Mouse (Mus musculus) heart, embryonic 14.5 days (tissue): ENCODE results near the gene Cldn19. TPM values are rescaled to one million over a fixed set of nuclear protein-coding genes. Genes with fewer than 3 reads are reported as not detected.

Experiments
- ATAC-seq: fragments of 200-750 bp; cut with Nextera tagmentation; 2 replicates; pipeline ENCODE4 v1.8.0; 2017; ENCODE audit warnings: low read depth, moderate TSS enrichment; ENCODE audit not compliant: insufficient number of reproducible peaks, insufficient read depth, low FRiP score
- H3K27ac ChIP-seq, 2 experiments: fragments of 200-500 bp in 1 of 2; fragments of 300-500 bp in 1 of 2; sonication (generic) in 1 of 2; replicated peaks in 1 of 2; 2 replicates each; pipeline ENCODE4 v1.5.1; 2012 to 2014; ENCODE audit warnings: low read depth in 2 of 2, low read length in 2 of 2, control low read depth in 1 of 2, mild to moderate bottlenecking in 1 of 2, mixed read lengths in 1 of 2; ENCODE audit not compliant: control insufficient read depth in 1 of 2, insufficient read depth in 1 of 2
- H3K27me3 ChIP-seq: fragments of 300-500 bp; sonication (generic); 2 replicates; pipeline ENCODE4 v1.6.1; 2014; ENCODE audit warnings: mild to moderate bottlenecking, low read length, control low read depth; ENCODE audit not compliant: control insufficient read depth, insufficient read depth
- H3K36me3 ChIP-seq: fragments of 300-500 bp; sonication (generic); 2 replicates; pipeline ENCODE4 v1.6.1; 2014; ENCODE audit warnings: mild to moderate bottlenecking, control low read depth, low read length, mixed read lengths; ENCODE audit not compliant: control insufficient read depth, insufficient read depth
- H3K4me1 ChIP-seq, 2 experiments: fragments of 200-500 bp in 1 of 2; fragments of 300-500 bp in 1 of 2; sonication (generic) in 1 of 2; 2 replicates each; pipeline ENCODE4 v1.6.1; 2012 to 2014; ENCODE audit warnings: low read length in 2 of 2, control low read depth in 1 of 2, mixed read lengths in 1 of 2; ENCODE audit not compliant: control insufficient read depth in 2 of 2, insufficient read depth in 2 of 2
- H3K4me2 ChIP-seq: fragments of 300-500 bp; sonication (generic); 2 replicates; pipeline ENCODE4 v1.6.1; 2014; ENCODE audit warnings: mild to moderate bottlenecking, low read length
- H3K4me3 ChIP-seq, 2 experiments: fragments of 200-500 bp in 1 of 2; fragments of 300-500 bp in 1 of 2; sonication (generic) in 1 of 2; 2 replicates each; pipeline ENCODE4 v1.5.1; 2012 to 2014; ENCODE audit warnings: low read length in 2 of 2, mild to moderate bottlenecking in 2 of 2, control low read depth in 1 of 2, low read depth in 1 of 2, moderate library complexity in 1 of 2; ENCODE audit not compliant: control insufficient read depth in 1 of 2, insufficient read depth in 1 of 2
- H3K9ac ChIP-seq: fragments of 300-500 bp; sonication (generic); 2 replicates; pipeline ENCODE4 v1.6.1; 2014; ENCODE audit warnings: mild to moderate bottlenecking, low read length
- H3K9me3 ChIP-seq: fragments of 300-500 bp; sonication (generic); 2 replicates; pipeline ENCODE4 v1.6.1; 2016; ENCODE audit warnings: low read length, control low read depth; ENCODE audit not compliant: control insufficient read depth
- WGBS: fragments of 180-500 bp; shearing (Covaris S2); extraction: QIAGEN DNeasy Blood & Tissue Kit; methylation state at CpG from one replicate; pipeline ENCODE4 v1.1.7; 2014; 5-methylcytosine and 5-hydroxymethylcytosine counted together
- polyA plus RNA-seq: library from polyadenylated mRNA; unstranded; fragments of >200 nt; fragmentation: Nextera tagmentation; extraction: Ambion mirVana; gene quantifications from 2 replicates; pipeline ENCODE4 v1.2.1, GENCODE M21; 2014

Cldn19 gene
- polyA plus RNA-seq, 1 experiment from 2014 or later: not detected

DNA sequence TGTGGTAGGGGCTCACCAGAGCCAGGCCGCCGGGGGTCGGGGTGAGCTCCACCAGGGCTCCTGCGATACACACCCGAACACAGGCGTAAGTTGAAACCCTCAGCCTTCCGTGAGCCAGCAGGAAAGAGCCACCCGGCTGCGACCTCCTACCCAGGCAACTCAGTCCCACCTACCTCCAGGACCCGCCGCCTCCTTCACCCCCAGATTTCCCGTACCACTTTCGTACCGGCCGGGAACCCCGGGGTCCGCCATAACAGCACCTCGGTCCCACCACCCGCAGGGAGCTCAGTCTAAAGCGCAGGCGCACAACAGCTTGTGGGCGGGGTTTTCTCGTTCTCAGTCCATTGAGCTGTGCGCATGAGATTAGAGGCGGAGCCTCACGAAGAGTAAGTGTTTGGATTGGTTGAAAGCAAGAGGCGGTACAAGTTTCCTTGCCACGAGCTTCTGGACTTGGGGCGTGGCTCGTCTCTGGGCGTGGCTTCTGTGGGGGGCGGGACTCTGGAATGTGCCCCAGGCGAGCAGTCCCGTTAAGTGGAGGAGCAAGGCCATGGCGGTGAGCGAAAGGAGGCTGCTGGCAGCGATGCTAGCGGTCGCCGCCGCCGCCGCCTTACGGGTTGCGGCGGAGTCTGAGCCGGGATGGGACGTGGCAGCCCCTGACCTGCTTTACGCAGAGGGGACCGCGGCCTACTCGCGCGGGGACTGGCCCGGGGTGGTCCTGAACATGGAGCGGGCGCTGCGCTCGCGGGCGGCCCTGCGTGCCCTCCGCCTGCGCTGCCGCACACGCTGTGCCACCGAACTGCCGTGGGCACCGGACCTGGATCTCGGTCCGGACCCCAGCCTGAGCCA is 22.6 kb upstream of the Cldn19 start, which contains the start of the genes AU022252 and P3h1:
Gene AU022252, minus strand, starts transcription at position 303 of the 846 bp plus-strand sequence.
Gene P3h1, plus strand, starts transcription at position 506 of the 846 bp plus-strand sequence.
- H3K36me3 ChIP-seq: peaks cover 30% of the 10 kb centered on the region
- peak within 1 kb of the TSS; percentile 83 for H3K4me2 ChIP-seq
- H3K9me3 ChIP-seq: no peaks in the 10 kb centered on the region
- H3K27me3 ChIP-seq: no peaks in the 10 kb centered on the region
- peak within 1 kb of the TSS; percentile 23 to 67 for H3K27ac ChIP-seq
- H3K4me3 ChIP-seq: peak within 1 kb of the TSS; percentile 72 to 89
- peaks cover 0 to 18% of the 10 kb centered on the region in 2 experiments; a peak in 2 of 4 replicates for H3K4me1 ChIP-seq
- under 1% methylated on average over 71 of the region's 71 CpGs for WGBS
- peak within 1 kb of the TSS; percentile 95 for H3K9ac ChIP-seq
- ATAC-seq: peak; percentile 96

DNA sequence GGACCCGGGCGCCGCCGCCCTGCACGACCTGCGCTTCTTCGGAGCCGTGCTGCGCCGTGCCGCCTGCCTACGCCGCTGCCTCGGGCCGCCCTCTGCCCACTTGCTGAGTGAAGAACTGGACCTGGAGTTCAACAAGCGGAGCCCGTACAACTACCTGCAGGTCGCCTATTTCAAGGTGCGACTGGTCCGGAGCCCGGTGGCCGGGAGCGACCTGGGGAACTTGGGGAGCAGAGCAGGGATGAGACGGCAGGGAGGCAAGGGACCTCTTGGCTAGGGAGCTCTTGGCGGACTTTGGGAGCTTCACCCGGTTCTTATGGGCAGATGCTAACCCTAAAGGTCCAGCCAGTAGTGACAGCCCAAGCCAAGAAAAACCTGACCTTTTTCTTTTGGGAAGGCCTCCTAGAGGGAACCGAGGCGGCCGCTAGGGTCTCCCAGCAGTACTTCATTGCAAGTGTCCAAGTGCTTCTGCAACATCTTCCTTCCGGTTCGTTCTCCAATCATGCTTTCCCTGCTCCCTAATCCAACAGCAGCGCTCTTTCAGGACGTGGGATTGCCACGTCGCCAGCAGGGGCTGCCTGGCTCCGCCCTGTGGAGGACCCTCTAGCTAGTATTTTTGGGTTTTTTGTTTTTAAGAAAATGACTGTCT is 21.8 kb upstream of the Cldn19 start:
- peaks cover 0 to 18% of the 10 kb centered on the region in 2 experiments; a peak in 2 of 4 replicates for H3K4me1 ChIP-seq
- no peaks in the 10 kb centered on the region for H3K27me3 ChIP-seq
- under 1% methylated on average over 36 of the region's 36 CpGs for WGBS

DNA sequence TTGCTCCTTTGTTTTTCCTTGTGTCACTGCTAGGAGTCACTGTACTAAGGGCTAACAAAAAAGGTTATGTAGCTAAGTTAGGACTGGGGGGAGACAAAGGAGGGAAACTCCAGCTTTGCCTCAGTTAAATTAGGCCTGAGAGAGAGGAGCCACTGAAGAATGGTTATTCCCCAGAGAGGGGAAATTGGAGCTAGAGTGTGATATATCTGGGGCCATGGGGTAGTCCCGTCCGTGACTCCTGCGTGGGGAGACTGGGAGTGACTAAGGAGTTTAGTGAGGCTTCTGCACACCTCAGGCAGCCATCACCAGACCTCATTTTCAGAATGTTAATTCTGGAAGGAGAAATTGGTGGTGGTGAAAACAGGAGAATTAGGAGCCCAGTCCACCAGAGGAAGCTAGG is 20.9 kb upstream of the Cldn19 start:
- peaks cover 0 to 18% of the 10 kb centered on the region in 2 experiments; a peak in 2 of 4 replicates for H3K4me1 ChIP-seq
- H3K27ac ChIP-seq: peak overlapping the region in 1 of 2 experiments; percentile 67; a peak in 1 of 4 replicates
- peaks cover 26% of the 10 kb centered on the region for H3K36me3 ChIP-seq
- H3K27me3 ChIP-seq: no peaks in the 10 kb centered on the region
- ATAC-seq: no peak
- peak overlapping the region; percentile 83 for H3K4me2 ChIP-seq
- WGBS: 68% methylated on average over 3 of the region's 3 CpGs
- H3K9me3 ChIP-seq: no peaks in the 10 kb centered on the region
- peak overlapping the region in 1 of 2 experiments; percentile 89; a peak in 2 of 4 replicates for H3K4me3 ChIP-seq
- H3K9ac ChIP-seq: peak overlapping the region; percentile 85; the same call in 1 of the 2 replicates

More for the DNA sequence above, 21.8 kb upstream of the Cldn19 start:
- ATAC-seq: peak; percentile 32; the same call in 1 of the 2 replicates
- peak overlapping the region; percentile 23 to 67 for H3K27ac ChIP-seq
- H3K9ac ChIP-seq: peak overlapping the region; percentile 85
- peaks cover 29% of the 10 kb centered on the region for H3K36me3 ChIP-seq
- H3K9me3 ChIP-seq: no peaks in the 10 kb centered on the region
- H3K4me2 ChIP-seq: peak overlapping the region; percentile 83
- peak overlapping the region; percentile 72 to 89 for H3K4me3 ChIP-seq

DNA sequence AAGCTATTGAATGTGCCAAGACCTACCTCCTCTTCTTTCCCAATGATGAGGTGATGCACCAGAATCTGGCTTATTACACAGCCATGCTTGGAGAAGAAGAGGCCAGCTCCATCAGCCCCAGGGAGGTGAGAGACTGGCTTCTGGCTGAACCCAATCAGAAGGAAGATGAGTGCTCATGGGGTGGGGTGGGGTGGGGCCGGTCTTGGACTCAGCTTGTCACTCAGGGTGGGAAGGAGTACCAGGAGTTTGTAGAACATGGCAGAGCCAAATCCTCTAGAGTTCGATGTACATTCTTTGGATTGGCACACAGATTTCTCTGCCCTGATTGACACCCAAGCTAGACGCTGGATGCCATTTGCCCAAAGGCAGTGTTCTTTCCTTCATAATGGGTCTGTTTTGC is 16.6 kb upstream of the Cldn19 start:
- Histone ChIP-seq H3K27ac (no peak overlapping the region), H3K4me1 (peaks cover 0 to 9% of the 10 kb centered on the region in 2 experiments; a peak in 1 of 4 replicates), H3K9me3 (no peaks in the 10 kb centered on the region), H3K9ac (no peak overlapping the region), H3K4me2 (no peak overlapping the region), H3K36me3 (peaks cover 64% of the 10 kb centered on the region), H3K27me3 (no peaks in the 10 kb centered on the region), H3K4me3 (no peak overlapping the region)
- 59% methylated on average over 3 of the region's 3 CpGs for WGBS
- ATAC-seq: no peak

DNA sequence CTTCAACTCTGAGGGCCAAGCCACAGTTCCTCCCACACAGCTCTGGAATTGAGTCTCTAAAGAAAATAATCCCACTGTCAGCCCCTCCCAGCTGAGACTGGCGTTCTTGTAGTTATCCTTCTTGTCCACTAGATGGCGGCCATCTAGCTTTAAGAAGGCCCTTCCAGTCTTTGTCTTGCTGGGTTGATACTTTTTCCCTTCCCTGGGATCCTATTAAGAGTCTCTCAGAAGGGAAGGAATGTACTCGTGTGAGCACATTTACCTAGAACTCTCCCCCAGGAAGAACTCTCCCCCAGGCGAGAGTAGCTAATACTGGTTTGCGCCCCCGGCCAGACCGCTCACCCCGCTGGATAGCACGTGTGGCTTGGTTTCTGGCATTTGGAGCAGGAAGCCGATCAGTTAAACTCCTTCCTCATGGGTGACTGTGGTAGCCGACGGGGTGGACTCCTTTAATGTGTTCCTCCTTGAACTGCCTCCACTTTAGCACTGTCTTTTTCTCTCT is 16.0 kb upstream of the Cldn19 start:
- no peak overlapping the region for H3K4me3 ChIP-seq
- H3K4me2 ChIP-seq: no peak overlapping the region
- H3K27me3 ChIP-seq: no peaks in the 10 kb centered on the region
- H3K27ac ChIP-seq: 0 out of 4 replicates have a peak overlapping the region, but pooled peaks of 1 of the 2 experiments have one; percentile 41
- H3K36me3 ChIP-seq: peaks cover 70% of the 10 kb centered on the region
- 47% methylated on average over 12 of the region's 12 CpGs for WGBS
- H3K9ac ChIP-seq: no peak overlapping the region
- peaks cover 0 to 5% of the 10 kb centered on the region in 2 experiments; a peak in 1 of 4 replicates for H3K4me1 ChIP-seq
- no peak for ATAC-seq
- H3K9me3 ChIP-seq: no peaks in the 10 kb centered on the region

DNA sequence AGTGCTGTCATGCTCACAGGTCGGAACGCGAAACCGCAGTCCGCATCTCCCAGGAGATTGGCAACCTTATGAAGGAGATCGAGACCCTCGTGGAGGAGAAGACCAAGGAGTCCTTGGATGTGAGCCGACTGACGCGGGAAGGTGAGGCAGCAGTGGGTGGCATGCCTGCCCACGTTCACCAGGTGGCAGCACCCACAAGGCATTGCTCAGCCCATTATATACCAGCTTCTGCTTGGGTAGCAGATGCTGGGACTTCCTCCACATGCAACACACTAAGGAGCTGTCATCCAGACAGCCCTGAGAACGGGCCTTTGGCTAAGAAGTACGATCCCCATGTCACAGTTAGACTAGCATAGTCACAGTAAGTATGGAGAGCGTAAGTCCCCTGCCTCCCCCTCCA is 13.6 kb upstream of the Cldn19 start:
- H3K36me3 ChIP-seq: peaks cover 74% of the 10 kb centered on the region
- H3K27me3 ChIP-seq: no peaks in the 10 kb centered on the region
- H3K9me3 ChIP-seq: no peaks in the 10 kb centered on the region
- H3K4me1 ChIP-seq: peaks cover 10% of the 10 kb centered on the region in 2 experiments; a peak in 3 of 4 replicates
- H3K4me2 ChIP-seq: no peak overlapping the region
- no peak overlapping the region for H3K4me3 ChIP-seq
- 73% methylated on average over 14 of the region's 14 CpGs for WGBS
- no peak for ATAC-seq
- no peak overlapping the region for H3K9ac ChIP-seq
- no peak overlapping the region for H3K27ac ChIP-seq

DNA sequence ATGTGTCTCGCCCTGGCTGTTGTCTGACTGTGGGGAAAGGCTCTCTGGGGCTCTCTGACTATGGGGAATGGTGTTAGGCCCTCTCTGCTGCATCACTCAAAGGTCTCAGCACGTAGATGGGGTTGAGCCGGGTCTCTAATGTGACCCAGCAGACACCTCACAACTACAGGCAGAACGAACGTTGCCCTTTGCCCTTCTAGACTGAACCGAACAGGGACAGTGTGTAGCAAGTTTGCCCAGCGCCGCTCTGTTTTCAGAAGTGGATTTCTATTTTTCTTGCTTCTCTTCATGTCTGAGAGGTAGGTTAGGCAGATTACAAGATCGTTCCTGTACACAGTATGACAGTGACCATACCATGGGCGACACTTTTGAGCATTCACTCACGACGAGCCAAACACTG is 12.6 kb upstream of the Cldn19 start:
- peaks cover 10 to 15% of the 10 kb centered on the region in 2 experiments for H3K4me1 ChIP-seq
- no peaks in the 10 kb centered on the region for H3K9me3 ChIP-seq
- H3K27ac ChIP-seq: no peak overlapping the region
- H3K9ac ChIP-seq: no peak overlapping the region
- H3K4me3 ChIP-seq: no peak overlapping the region
- H3K27me3 ChIP-seq: no peaks in the 10 kb centered on the region
- no peak overlapping the region for H3K4me2 ChIP-seq
- ATAC-seq: no peak
- peaks cover 72% of the 10 kb centered on the region for H3K36me3 ChIP-seq
- WGBS: 92% methylated on average over 12 of the region's 12 CpGs
